Mouse (Mus musculus) cerebellum, adult 2 months (tissue): ENCODE results near the gene Uso1.

Experiments
- CTCF ChIP-seq: fragments of 200-500 bp; IDR thresholded peaks from 2 replicates; pipeline ENCODE4 v1.5.1; 2011; ENCODE audit warnings: low read depth, mild to moderate bottlenecking, control low read depth, low read length, moderate library complexity, borderline replicate concordance; ENCODE audit not compliant: insufficient read depth
- POLR2A ChIP-seq: fragments of 200-500 bp; IDR thresholded peaks from 2 replicates; pipeline ENCODE4 v1.6.1; 2011; ENCODE audit warnings: low read length, control low read depth, borderline replicate concordance; ENCODE audit not compliant: insufficient read depth

DNA sequence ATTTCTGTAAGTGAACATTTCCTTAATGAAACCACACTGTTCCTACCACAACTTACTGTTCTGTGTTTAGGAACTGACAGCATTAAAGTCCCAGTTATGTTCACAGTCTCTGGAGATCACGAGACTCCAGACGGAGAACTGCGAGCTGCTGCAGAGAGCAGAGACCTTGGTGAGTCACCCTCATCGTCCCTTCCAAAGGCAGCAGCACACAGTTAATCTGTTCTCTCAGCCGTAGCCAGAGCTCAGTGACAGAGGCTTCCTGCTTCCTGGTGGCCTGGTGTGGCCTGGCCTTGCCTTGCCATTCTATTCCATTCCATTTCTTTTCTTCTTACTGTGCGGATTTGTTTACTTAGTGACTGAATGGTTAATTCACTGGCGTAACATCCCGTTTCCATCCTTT, 60.5 kb downstream of the Uso1 start:
- no peak for TF ChIP-seq POLR2A
- no peak for TF ChIP-seq CTCF
